Mouse (Mus musculus): ENCODE results near the gene Gm42906.

The Gm42906 gene

GRCm38 (mm10) chr5:151054100-151054742, 373.7 kb downstream of the Gm42906 start:
- in situ Hi-C loops (cut with MboI; ENCODE audit: unreplicated experiment in 2 of 2) = no loop called here

GRCm38 (mm10) chr5:151053190-151053589, 374.8 kb downstream of the Gm42906 start:
- in situ Hi-C loops (cut with MboI; ENCODE audit: unreplicated experiment in 2 of 2) = no loop called here

DNA sequence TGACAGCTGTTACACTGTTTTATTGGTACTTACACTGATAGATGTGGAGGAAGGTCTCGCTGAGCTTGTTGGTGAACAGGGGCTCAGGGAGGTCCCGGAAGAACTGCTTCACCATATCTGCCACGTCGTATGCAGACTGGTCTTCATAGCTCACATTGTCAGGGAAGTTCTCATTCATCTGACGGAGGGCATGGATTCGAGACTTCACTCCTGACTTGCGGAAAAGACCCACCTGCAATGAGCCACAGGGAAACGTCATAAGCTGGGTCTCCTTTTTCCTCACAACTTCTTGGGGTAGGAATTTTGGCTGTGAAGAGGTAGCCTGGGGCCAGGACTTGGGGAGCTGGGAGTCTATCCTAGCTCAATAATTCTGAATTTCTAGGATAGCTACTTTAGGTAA, 375.6 kb downstream of the Gm42906 start:
- in situ Hi-C loops (cut with MboI; ENCODE audit: unreplicated experiment in 2 of 2) = no loop called here

- in situ Hi-C loops (cut with MboI; ENCODE audit: unreplicated experiment in 2 of 2) = no loop called here
Measured at GRCm38 (mm10) chr5:151047488-151047887, 380.5 kb downstream of the Gm42906 start.

DNA sequence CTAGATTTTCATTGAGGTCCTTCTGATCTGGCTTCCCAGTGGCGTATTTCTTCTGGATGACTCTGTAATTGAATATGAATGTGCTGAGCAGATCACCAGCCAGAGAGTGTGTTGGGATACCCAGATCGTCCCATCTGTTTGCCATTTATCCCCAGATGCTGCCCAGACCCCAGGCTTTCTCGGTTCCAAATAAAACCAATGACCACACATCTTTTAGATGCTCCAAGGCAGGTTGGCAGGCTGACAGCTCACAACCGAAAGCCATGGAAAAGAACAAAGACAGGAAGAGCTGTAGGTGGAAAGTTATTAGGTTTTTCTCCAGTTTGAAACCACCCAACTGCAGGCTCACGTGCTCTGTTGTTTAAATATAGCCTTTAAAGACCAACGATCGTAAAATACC, 381.0 kb downstream of the Gm42906 start:
- in situ Hi-C loops (cut with MboI; ENCODE audit: unreplicated experiment in 2 of 2) = no loop called here

DNA sequence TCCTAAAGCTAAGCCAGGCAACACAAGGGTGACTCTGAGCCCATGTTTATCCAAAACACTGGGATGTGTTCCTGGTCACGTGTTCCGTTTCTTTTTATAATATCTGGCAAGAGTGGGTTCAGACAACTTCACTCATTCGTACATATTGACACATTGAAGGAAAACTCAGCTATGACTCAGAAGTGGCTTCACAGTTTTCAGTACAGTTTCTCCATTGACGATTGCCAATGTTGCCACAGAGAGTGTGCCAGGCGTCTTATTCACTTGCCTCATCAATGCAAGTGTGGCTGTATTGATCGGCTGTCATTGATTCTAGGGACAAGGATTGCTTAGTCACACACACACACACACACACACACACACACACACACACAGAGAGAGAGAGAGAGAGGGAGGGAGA, 381.8 kb downstream of the Gm42906 start:
- in situ Hi-C loops (cut with MboI; ENCODE audit: unreplicated experiment in 2 of 2) = no loop called here

DNA sequence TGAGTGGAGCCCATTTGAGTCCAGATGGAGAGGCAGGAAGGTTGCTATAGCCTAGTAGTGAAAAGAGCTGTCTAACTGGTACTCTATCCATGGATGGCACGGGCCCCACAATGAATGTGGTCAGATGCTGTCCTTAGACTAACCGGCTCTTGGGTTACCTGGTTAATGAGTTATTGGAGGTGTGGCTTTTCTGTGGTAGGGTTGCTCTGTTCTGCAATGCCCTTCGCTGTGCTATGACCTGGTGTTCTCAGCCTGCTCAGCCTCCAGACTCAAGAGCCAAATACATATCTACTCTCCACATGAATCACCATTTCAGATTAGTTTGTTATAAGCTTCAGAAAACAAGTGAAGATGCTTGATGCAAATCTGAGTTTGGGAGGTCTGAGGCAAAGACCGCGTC, 385.1 kb downstream of the Gm42906 start:
- in situ Hi-C loops (cut with MboI; ENCODE audit: unreplicated experiment in 2 of 2) = no loop called here

DNA sequence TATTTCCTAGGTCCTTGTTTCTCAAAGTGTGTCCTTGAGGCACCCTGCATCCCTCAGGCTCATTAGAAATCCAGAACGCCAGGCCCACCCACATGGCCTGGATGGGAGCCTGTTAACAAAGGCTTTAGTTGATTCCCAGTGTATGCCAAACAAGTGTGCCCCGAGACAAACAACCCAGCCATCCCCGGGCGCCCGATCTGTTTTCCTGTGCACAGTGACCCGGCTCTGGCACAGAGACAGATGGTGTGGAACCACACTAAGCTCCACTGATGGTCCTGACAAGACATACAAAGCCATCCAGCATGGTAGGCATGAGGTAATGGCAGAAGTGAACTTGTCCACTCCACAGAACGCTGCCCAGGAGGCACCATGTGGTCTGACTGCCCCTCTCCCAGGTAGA, 390.1 kb downstream of the Gm42906 start:
- in situ Hi-C loops (cut with MboI; ENCODE audit: unreplicated experiment in 2 of 2) = no loop called here

GRCm38 (mm10) chr5:151034715-151035512, 393.0 kb downstream of the Gm42906 start:
- in situ Hi-C loops (cut with MboI; ENCODE audit: unreplicated experiment in 2 of 2) = no loop called here

GRCm38 (mm10) chr5:151028906-151029305, 399.1 kb downstream of the Gm42906 start:
- in situ Hi-C loops (cut with MboI; ENCODE audit: unreplicated experiment in 2 of 2) = no loop called here

DNA sequence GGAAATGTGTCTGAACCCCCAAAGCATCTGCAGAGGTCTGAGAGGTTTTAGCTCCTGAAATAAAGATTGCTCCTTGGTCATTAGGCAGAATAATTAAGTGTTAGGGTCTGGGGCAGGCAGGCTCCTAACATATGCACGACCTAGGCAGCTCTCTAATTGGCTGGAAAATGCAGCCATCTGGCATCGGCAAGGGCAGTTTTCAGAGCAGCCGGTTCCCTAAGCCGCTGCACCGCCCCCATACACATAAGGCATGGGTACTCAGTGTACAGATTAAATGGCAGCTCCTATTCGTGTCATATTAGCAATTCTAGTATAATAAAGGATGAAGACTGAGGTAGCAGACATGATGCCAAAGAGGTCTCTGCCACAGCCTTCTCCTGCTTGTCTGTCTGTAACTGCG, 400.8 kb downstream of the Gm42906 start:
- in situ Hi-C loops (cut with MboI; ENCODE audit: unreplicated experiment in 2 of 2) = no loop called here

DNA sequence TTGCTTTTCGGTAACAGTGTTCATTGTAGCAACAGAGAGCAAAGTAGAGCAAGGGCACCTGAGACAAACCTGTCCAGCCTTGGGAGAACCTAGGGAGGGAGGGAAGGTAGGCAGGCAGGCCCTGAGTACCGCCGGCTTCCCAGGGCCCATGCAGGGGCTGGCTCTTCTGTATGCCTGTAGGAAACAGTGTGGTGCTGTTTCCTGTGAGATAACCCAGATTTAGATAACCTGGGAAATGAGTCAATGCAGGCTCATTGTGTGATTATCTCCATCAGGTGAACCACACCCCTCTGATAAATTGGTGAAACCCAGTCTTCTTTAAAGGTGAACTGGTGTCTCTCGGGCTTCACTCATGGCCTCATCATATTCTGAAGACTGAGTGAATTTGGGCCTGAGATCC, 401.9 kb downstream of the Gm42906 start:
- in situ Hi-C loops (cut with MboI; ENCODE audit: unreplicated experiment in 2 of 2) = no loop called here

GRCm38 (mm10) chr5:151024483-151024882, 403.5 kb downstream of the Gm42906 start:
- in situ Hi-C loops (cut with MboI; ENCODE audit: unreplicated experiment in 2 of 2) = no loop called here

DNA sequence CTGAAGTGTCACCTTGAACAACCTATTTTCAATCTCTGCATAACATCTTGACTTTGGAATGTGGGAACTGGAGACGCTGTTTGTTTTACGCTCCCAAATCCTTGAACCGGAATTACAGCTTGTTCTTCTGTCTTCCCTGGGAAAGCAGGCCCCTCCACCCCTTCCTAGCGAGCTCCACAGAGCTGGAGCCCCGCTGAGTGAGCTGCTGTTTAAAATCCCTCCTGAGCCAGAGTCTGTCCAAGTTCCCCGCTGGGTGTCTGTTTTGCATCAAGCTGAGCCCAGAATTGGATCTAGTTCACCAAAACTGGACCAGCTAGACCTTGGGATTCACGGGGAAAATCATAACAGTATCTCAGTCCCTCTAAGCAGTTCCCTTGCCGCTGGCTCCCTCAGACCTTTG, 404.5 kb downstream of the Gm42906 start:
- in situ Hi-C loops (cut with MboI; ENCODE audit: unreplicated experiment in 2 of 2) = no loop called here

DNA sequence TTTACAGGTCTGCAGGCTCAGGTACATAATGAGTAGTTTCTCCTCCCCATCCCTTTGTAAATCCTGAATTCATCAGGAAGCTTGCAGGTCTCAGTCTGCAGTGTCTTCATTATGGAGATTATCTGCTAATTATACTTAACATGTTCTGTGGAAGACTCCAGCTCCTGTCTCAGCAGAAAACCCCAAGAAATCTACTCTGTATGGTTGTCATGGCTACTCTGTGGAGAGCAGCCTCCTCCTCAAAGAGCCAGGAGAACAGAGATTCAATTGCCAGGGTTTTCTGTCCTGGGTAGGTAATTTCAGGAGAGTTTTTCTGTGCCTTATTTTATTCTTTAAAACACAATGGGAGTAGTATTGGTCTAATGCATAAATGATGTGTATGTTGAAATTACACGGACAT, 405.0 kb downstream of the Gm42906 start:
- in situ Hi-C loops (cut with MboI; ENCODE audit: unreplicated experiment in 2 of 2) = no loop called here

DNA sequence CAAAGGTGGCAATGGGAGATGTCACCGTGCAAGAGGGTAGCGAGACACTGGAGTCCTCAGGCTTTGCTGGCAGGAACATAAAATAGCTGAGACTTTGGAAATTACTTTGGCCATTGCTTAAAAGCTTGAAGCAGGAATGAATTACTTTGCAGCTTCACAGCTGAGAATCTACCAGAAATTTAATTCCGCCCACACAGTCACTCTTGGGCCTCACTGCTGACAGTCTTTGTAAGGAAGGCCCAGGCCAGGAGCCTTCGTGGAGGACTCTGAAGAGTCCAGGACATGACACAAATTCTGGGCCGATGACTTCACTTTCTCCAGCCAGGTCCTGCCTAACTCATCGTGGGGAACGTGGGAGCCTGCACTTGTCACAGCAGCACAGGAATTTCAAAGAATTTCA, 405.9 kb downstream of the Gm42906 start:
- in situ Hi-C loops (cut with MboI; ENCODE audit: unreplicated experiment in 2 of 2) = no loop called here

DNA sequence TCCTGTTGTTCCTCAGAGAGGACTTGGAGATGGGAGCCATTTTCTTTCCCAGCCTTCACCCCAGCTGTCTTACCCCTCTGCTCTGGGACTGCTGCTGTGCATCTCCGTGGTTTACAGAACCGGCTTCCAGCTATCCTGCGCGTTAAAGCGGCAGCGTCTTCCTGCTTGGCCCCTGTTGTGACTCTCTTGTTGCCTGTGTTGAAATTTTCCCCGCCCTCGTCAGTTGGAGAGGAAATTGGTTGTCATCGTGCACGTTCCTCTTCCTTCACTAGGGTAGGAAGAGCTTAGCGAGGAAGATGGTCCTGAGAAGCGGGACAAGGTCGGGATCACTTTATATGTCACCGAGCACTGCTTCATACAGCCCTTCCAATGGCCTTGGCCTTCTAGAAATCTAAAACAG, 407.1 kb downstream of the Gm42906 start:
- in situ Hi-C loops (cut with MboI; ENCODE audit: unreplicated experiment in 2 of 2) = no loop called here

- in situ Hi-C loops (cut with MboI; ENCODE audit: unreplicated experiment in 2 of 2) = no loop called here
Measured at GRCm38 (mm10) chr5:151020031-151020820, 407.7 kb downstream of the Gm42906 start.

DNA sequence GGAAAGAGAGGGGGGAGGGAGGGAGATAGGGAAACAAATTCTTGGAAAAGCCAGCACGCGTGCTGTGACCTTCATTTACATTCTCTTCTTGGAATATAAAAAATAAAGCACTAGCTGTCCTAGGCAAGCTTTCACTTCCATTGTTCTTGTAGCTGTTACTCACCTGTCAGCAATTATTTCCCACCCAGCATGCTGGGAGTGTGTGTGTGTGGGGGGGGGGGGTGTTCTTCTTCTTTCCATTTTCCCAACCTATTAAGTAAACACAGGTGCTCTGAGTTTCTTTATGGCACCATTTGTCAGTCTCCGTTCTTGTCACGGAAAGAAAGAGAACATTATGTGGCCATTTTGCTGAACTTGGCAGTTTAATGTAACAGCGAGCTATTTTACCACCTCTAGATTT, 409.0 kb downstream of the Gm42906 start:
- in situ Hi-C loops (cut with MboI; ENCODE audit: unreplicated experiment in 2 of 2) = no loop called here

DNA sequence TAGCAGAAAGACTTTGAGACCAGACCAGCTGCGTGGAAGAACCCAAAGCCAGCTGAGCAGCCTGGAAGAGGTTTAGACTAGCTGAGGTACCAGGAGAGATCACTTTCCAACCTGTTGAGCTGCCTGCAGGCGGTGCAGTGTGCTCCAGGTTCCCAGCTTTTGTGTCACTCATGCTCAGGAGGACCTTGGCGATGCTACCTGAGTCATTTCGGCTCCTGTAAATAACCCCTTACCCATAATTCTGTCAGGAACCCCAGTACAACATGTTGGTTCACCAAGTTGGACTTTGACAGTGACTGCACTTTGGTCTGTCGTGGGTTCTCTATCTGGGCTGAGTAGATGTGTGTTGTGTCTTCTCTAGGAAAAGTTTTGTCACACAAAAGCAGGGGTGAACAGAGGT, 409.5 kb downstream of the Gm42906 start:
- in situ Hi-C loops (cut with MboI; ENCODE audit: unreplicated experiment in 2 of 2) = no loop called here

All from v-Abl transformed pro-B cells (cell line).